Mouse (Mus musculus): ENCODE measurements around the gene Gm21992.

GRCm38 (mm10) chr19:4855951-4856350 is 44.5 kb upstream of the Gm21992 start:
- TF ChIP-seq TAL1 (conservative IDR thresholded peaks at IDR 0.05; ENCODE audit: low read depth, low read length) (no peak), CTCF (IDR thresholded peaks at IDR 0.05; ENCODE audit: low read depth, low read length) (no peak), GATA1 (IDR thresholded peaks at IDR 0.05; ENCODE audit: borderline replicate concordance, low read length) (no peak), POLR2AphosphoS5 (IDR thresholded peaks at IDR 0.05; ENCODE audit: insufficient replicate concordance, low read depth, low read length) (no peak)
